Mouse (Mus musculus) ES-E14 (cell line): ENCODE measurements around the gene Ddx58.

Source experiments
- CHD2 ChIP-seq: IDR thresholded peaks from 2 replicates; pipeline ENCODE4 v1.6.1; 2014; ENCODE audit warnings: mild to moderate bottlenecking, low read depth, low read length, inconsistent platforms
- HCFC1 ChIP-seq: IDR thresholded peaks from 2 replicates; pipeline ENCODE4 v1.6.1; 2012; ENCODE audit warnings: low read length, inconsistent platforms, borderline replicate concordance; ENCODE audit not compliant: insufficient read depth
- MAFK ChIP-seq: IDR thresholded peaks from 2 replicates; pipeline ENCODE4 v1.6.1; 2014; ENCODE audit warnings: mild to moderate bottlenecking, low read depth, low read length, inconsistent platforms; ENCODE audit not compliant: insufficient read depth
- ZNF384 ChIP-seq: IDR thresholded peaks from 2 replicates; pipeline ENCODE4 v1.6.1; 2012; ENCODE audit warnings: low read depth, low read length, inconsistent platforms

GRCm38 (mm10) chr4:40278880-40279275 is 39.2 kb upstream of the Ddx58 start:
- TF ChIP-seq HCFC1 (no peak), CHD2 (no peak), ZNF384 (no peak), MAFK (no peak)
